Mouse (Mus musculus): ENCODE results near the gene Hist1h4d.

GRCm38 (mm10) chr13:23550761-23551145 is 30.6 kb upstream of the Hist1h4d start:
- no peak for TF ChIP-seq EP300 (IDR thresholded peaks at IDR 0.05; ENCODE audit: insufficient read depth, low read depth, low read length)
- no peak for TF ChIP-seq CTCF (IDR thresholded peaks at IDR 0.05)

Measured in heart, adult 2 months (tissue).